Mouse (Mus musculus) CH12.LX (cell line): Measurements from ENCODE around the gene Fam198a. TPM values are rescaled to one million over a fixed set of nuclear protein-coding genes. Genes with fewer than 3 reads are reported as not detected.

Experiments used
- DNase-seq: peaks from one replicate; pipeline ENCODE4 v3.0.0-alpha.2; 2013; ENCODE audit errors: extremely low read depth
- H3K27ac ChIP-seq: 2 replicates; pipeline ENCODE4 v1.5.1; 2012; ENCODE audit warnings: low read depth, mild to moderate bottlenecking, control low read depth, moderate library complexity; ENCODE audit not compliant: insufficient read depth
- H3K27me3 ChIP-seq: replicated peaks from 2 replicates; pipeline ENCODE3; 2012; ENCODE audit warnings: inconsistent platforms
- H3K36me3 ChIP-seq, 2 experiments: replicated peaks in 1 of 2; 2 replicates each; pipeline versions ENCODE3 to v1.6.1; 2012; ENCODE audit warnings: inconsistent platforms in 1 of 2, low read length in 1 of 2, mild to moderate bottlenecking in 1 of 2, mixed read lengths in 1 of 2, moderate library complexity in 1 of 2; ENCODE audit not compliant: control insufficient read depth in 1 of 2, insufficient read depth in 1 of 2
- H3K4me1 ChIP-seq, 2 experiments: 2 replicates each; pipeline ENCODE4 v1.6.1; 2012; ENCODE audit warnings: inconsistent platforms in 1 of 2, moderate library complexity in 1 of 2; ENCODE audit not compliant: insufficient read depth in 2 of 2, control insufficient read depth in 1 of 2
- H3K4me2 ChIP-seq: 2 replicates; pipeline ENCODE4 v1.6.1; 2012; ENCODE audit warnings: low read depth, mild to moderate bottlenecking, control low read depth; ENCODE audit not compliant: poor library complexity, insufficient read depth, severe bottlenecking
- H3K4me3 ChIP-seq, 3 experiments: fragments of 150-350 bp in 1 of 3; sonication (generic) in 1 of 3; replicated peaks in 1 of 3; 2 replicates each; pipeline versions ENCODE3 to v1.5.1; 2011 to 2012; ENCODE audit warnings: low read depth in 2 of 3, low read length in 2 of 3, mild to moderate bottlenecking in 2 of 3, moderate library complexity in 2 of 3, control low read depth in 1 of 3, improper control_type of control experiment in 1 of 3, inconsistent platforms in 1 of 3, mixed read lengths in 1 of 3; ENCODE audit not compliant: poor library complexity in 1 of 3
- H3K79me2 ChIP-seq: replicated peaks from 2 replicates; pipeline ENCODE4 v1.6.1; 2012; ENCODE audit warnings: mild to moderate bottlenecking, moderate library complexity; ENCODE audit not compliant: control insufficient read depth, poor library complexity, insufficient read depth, severe bottlenecking; ENCODE audit errors: extremely low read depth
- H3K9ac ChIP-seq: 2 replicates; pipeline ENCODE4 v1.6.1; 2012; ENCODE audit warnings: low read depth, mild to moderate bottlenecking, control low read depth, moderate library complexity; ENCODE audit not compliant: insufficient read depth
- H3K9me3 ChIP-seq: replicated peaks from 2 replicates; pipeline ENCODE3; 2012; ENCODE audit warnings: low read length, inconsistent platforms, mixed read lengths
- CHD1 ChIP-seq: IDR thresholded peaks from 2 replicates; pipeline ENCODE4 v1.6.1; 2012; ENCODE audit warnings: low read depth, low read length, improper control_type of control experiment, inconsistent platforms
- ELF1 ChIP-seq: IDR thresholded peaks from 2 replicates; pipeline ENCODE4 v1.6.1; 2014; ENCODE audit warnings: low read depth, mild to moderate bottlenecking, inconsistent platforms, low read length, improper control_type of control experiment
- EP300 ChIP-seq: IDR thresholded peaks from 2 replicates; pipeline ENCODE4 v1.6.1; 2011; ENCODE audit warnings: low read length, improper control_type of control experiment
- HCFC1 ChIP-seq: IDR thresholded peaks from 2 replicates; pipeline ENCODE4 v1.6.1; 2012; ENCODE audit warnings: low read depth, mild to moderate bottlenecking, inconsistent platforms, low read length, improper control_type of control experiment
- JUN ChIP-seq: IDR thresholded peaks from 2 replicates; pipeline ENCODE4 v1.6.1; 2011; ENCODE audit warnings: low read depth, mild to moderate bottlenecking, low read length, improper control_type of control experiment, moderate library complexity; ENCODE audit not compliant: insufficient read depth
- MAX ChIP-seq: IDR thresholded peaks from 2 replicates; pipeline ENCODE4 v1.6.1; 2011; ENCODE audit warnings: low read length, improper control_type of control experiment
- MAZ ChIP-seq: IDR thresholded peaks from 2 replicates; pipeline ENCODE4 v1.6.1; 2012; ENCODE audit warnings: low read depth, mild to moderate bottlenecking, inconsistent platforms, low read length, improper control_type of control experiment, moderate library complexity
- PAX5 ChIP-seq: IDR thresholded peaks from 2 replicates; pipeline ENCODE4 v1.6.1; 2012; ENCODE audit warnings: low read length, inconsistent platforms, mixed read lengths
- POLR2AphosphoS2 ChIP-seq: IDR thresholded peaks from 2 replicates; pipeline ENCODE4 v1.6.1; 2011; ENCODE audit warnings: low read depth, low read length, improper control_type of control experiment
- SIN3A ChIP-seq: IDR thresholded peaks from 2 replicates; pipeline ENCODE4 v1.6.1; 2012; ENCODE audit warnings: low read length, improper control_type of control experiment, inconsistent platforms
- TBP ChIP-seq: conservative IDR thresholded peaks from 2 replicates; pipeline ENCODE4 v1.6.1; 2011; ENCODE audit warnings: low read depth, low read length, improper control_type of control experiment
- USF2 ChIP-seq: conservative IDR thresholded peaks from 2 replicates; pipeline ENCODE4 v1.6.1; 2011; ENCODE audit warnings: low read depth, low read length, improper control_type of control experiment
- ZKSCAN1 ChIP-seq: IDR thresholded peaks from 2 replicates; pipeline ENCODE4 v1.6.1; 2012; ENCODE audit warnings: low read depth, inconsistent platforms, low read length, improper control_type of control experiment, borderline replicate concordance
- dilution Hi-C: fragments of 300-500 bp; cut with MboI; formaldehyde crosslinking; loops from 2 replicates; pipeline ENCODE4 v1.14.3; 2020; ENCODE audit warnings: low sequenced_read_pairs; ENCODE audit not compliant: extremely low pct_unique_long_range_greater_than_20kb, extremely low pct_ligation_motif_present
- in situ Hi-C: fragments of 300-500 bp; cut with MboI; formaldehyde crosslinking; loops from 3 replicates; pipeline ENCODE4 v1.14.3; 2019; ENCODE audit warnings: low sequenced_read_pairs, low pct_ligation_motif_present, low pct_unique_long_range_greater_than_20kb, mixed read lengths
- polyA plus RNA-seq: library from polyadenylated mRNA; unstranded; fragments of >175 nt; gene quantifications from 2 replicates; pipeline ENCODE4 v1.2.1, GENCODE M21; 2012; ENCODE audit warnings: low read depth; ENCODE audit not compliant: insufficient read length
- total RNA-seq, 2 experiments: library from RNA; depleted of rRNA; stranded (reverse); fragments of 300-350 nt in 1 of 2; fragments of >200 nt in 1 of 2; gene quantifications; 2 replicates each; pipeline ENCODE4 v1.2.3; 2012 to 2014

Gene Fam198a
- total and polyA plus RNA-seq, 3 experiments: 0.40 to 0.93 (median 0.59) TPM

GRCm38 (mm10) chr9:121964941-121965340, 14.2 kb downstream of the Fam198a start:
- in situ Hi-C loops: no loop called here
- Histone ChIP-seq H3K9ac (no peak overlapping the region), H3K4me2 (no peak overlapping the region), H3K4me3 (no peak overlapping the region)
- dilution Hi-C loops: no loop called here
- TF ChIP-seq PAX5 (no peak), SIN3A (no peak), MAX (no peak)
- TF ChIP-seq, all 38 proteins: peak for 0
- no peak for DNase-seq
- Histone ChIP-seq H3K27me3 (peaks cover 3% of the 10 kb centered on the region), H3K9me3 (no peaks in the 10 kb centered on the region), H3K36me3 (peaks cover 0 to 3% of the 10 kb centered on the region in 2 experiments), H3K27ac (no peak overlapping the region), H3K79me2 (no peaks in the 10 kb centered on the region), H3K4me1 (peaks cover 10 to 24% of the 10 kb centered on the region in 2 experiments)

- Histone ChIP-seq H3K4me3 (no peak overlapping the region), H3K36me3 (peaks cover 0 to 3% of the 10 kb centered on the region in 2 experiments), H3K9me3 (no peaks in the 10 kb centered on the region), H3K4me2 (no peak overlapping the region), H3K27me3 (peaks cover 5% of the 10 kb centered on the region), H3K4me1 (peaks cover 3 to 8% of the 10 kb centered on the region in 2 experiments; a peak in 3 of 4 replicates), H3K27ac (no peak overlapping the region), H3K9ac (no peak overlapping the region), H3K79me2 (no peaks in the 10 kb centered on the region)
- dilution Hi-C loops: no loop called here
- in situ Hi-C loops: no loop called here
- TF ChIP-seq ZKSCAN1: no peak
- TF ChIP-seq PAX5: no peak
- TF ChIP-seq JUN: no peak
- TF ChIP-seq CHD1: no peak
- no peak for TF ChIP-seq MAZ
- no peak for DNase-seq
These were observed 17.5 kb downstream of the Fam198a start for GRCm38 (mm10) chr9:121968258-121968657.

- in situ Hi-C loops: no loop called here
- Histone ChIP-seq H3K36me3 (peaks cover 0 to 3% of the 10 kb centered on the region in 2 experiments), H3K4me3 (no peak overlapping the region), H3K4me2 (no peak overlapping the region), H3K9ac (no peak overlapping the region), H3K4me1 (peaks cover 3 to 4% of the 10 kb centered on the region in 2 experiments; a peak in 3 of 4 replicates), H3K27me3 (peaks cover 5% of the 10 kb centered on the region), H3K27ac (no peak overlapping the region), H3K9me3 (no peaks in the 10 kb centered on the region), H3K79me2 (no peaks in the 10 kb centered on the region)
- TF ChIP-seq PAX5 (no peak), TBP (no peak), CHD1 (no peak), HCFC1 (no peak), USF2 (no peak), EP300 (no peak), ELF1 (no peak), POLR2AphosphoS2 (no peak)
- no peak for DNase-seq
- dilution Hi-C loops: no loop called here
These were observed 19.1 kb downstream of the Fam198a start for GRCm38 (mm10) chr9:121969841-121970381.
